Mouse (Mus musculus): ENCODE results near the gene Usp15.
"Not testable (repeated sequence)": the region's sequence is repeated elsewhere in the genome, so short reads cannot be mapped to it uniquely, and the experiment has no call there.

Gene Usp15

DNA sequence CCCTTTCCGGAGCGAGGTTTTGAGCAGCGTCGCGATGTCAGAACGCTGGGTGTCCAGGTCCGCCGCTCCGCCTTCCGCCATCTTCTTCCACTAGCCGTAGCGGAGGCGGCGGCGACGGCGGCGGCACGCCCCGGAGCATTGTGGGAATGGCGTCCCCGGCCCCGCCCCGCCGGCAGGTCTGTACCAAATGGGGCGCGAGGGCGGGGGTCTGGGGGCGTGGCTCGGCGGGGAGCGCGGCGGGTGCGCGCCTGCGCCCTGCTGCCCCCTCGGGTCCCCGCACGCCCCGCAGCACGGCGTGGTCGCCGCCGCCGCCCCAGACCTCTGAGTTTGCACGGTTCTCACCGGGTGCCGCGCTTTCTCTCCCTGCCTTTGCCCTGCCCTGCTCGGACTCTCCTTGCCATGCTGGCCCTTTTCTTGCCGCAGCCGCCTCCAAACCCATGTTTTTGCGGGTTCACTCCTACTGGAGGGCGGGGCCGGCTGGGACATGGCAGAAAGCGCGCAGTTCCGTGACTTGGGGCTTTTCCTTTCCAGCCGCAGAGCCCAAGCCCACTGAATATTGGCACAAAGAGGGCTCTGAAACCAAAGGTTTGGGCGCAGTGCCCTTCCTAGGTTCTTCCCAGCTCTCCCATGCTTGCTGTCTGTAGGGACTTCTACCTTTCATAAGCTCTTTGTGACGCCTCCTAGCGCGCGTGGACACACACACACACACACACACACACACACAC is at the start of gene Usp15:
TSS of gene Usp15 (minus strand) at position 161 of the 725 bp plus-strand sequence.
- in situ Hi-C loops (cut with MboI, MseI) = loop anchor here (10.0 kb wide), 1 partner anchor 392 kb away; no protein-coding TSS in a partner anchor

DNA sequence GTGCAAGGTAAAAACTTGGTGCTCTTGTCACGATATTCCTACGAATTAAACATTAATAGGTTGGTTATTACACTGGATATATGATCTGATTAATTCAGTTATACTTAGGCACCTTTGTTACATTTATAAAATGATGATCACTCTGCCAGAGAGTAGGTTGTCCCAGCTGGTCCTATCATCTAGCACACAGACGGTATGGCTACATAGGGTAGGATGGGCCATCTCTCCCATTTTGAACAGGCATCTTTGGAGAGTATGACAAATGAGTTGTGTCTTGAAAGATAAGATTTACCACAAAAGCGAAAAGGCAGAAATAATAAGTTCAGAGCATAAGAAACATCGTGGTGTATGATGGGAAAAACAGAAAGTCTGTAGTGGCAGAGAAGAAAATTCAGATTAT is 32.6 kb upstream of the Usp15 start:
- in situ Hi-C loops (cut with MboI, MseI) = no loop called here

DNA sequence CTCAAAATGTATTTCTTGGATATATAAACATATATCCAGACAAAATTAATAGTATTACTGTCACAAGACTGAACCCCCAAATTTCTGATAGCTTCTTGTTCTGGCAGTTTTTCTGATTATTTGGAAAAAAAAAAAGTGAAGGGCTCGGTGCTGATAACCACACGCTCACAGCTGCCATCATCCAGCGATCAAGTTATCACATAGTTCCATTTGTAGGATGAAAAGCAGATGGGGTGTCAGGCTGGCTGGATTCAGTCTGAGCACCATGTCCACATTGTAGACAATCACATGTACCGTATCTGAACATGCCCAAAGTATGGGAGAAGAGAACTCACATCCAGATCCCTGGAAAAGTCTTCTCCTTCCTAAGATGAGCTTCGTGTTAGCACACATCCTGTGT is 26.0 kb upstream of the Usp15 start:
- in situ Hi-C loops (cut with MboI, MseI) = no loop called here

DNA sequence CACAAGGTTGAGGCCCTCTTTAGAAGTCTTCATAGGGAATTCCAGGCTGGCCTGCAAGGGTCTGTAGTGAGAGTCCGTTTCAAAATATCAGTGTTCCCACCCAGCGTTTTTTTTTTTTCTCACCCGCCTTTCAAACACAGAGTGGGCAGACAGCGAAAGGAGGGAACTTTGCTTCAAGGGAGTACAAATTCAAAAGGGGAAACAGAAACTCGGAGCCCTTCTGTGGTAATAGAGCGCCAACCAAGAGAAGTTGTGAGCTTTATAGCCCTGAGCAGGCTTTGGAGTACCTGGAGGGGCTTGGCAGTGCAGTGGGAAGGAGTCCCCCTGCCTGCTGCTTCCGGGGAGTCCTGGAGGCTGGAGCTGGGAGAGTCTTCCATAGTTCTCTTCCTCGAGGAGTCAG is 12.7 kb upstream of the Usp15 start:
- in situ Hi-C loops (cut with MboI, MseI) = no loop called here

DNA sequence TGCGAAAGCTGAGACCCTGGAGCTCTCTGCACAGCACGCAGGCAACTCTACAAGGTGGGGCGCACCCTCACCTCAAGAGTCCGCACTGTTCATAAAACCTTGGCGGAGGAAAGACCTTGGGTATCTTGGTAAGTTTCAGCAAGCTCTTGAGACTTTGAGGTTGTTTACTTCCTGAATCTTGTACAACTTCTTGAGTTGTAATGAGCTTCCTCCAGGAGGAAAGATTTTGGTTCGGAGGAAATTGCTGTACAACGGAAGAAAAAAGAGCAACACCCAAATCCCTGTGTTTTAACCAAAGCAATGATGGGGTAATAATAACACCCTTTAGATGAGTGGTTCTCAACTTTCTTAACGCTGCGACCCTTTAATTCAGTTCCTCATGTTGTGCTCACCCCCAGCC is 11.5 kb upstream of the Usp15 start:
- in situ Hi-C loops (cut with MboI, MseI) = no loop called here

DNA sequence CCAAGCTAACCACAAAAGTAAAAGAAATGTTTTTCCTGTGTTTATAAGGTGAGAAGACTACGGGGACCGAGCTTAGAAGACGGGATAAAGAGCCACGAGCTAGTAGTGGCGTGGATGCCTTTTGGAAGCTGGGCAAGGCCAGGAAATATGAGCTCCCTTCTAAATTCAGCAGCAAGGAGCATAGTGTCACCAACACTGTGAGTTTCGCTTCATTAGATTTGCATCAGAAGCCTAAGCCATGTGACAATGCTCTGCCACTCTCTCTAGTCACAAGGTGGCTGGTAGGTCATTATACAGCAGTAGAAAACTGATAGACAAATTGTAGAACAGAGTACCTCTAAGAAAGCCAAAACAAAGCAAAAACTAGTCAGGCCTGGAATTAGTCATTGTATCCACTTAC is 9.3 kb upstream of the Usp15 start:
- in situ Hi-C loops (cut with MboI, MseI) = no loop called here

DNA sequence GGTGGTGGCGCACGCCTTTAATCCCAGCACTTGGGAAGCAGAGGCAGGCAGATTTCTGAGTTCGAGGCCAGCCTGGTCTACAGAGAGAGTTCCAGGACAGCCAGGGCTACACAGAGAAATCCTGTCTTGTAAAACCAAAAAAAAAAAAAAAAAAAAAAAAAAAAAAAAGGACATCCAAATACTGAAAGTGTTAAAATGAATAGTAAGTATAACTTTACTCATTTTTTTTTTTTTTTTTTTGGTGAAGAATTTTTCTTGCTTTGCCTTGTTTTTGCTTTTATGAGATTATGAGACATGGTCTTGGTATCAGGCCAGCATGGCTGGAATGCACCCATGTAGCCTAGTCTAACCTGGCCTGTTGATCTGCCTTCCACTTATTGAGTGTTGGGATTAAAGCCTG is 8.6 kb upstream of the Usp15 start:
- in situ Hi-C loops (cut with MboI, MseI) = not testable (repeated sequence)

DNA sequence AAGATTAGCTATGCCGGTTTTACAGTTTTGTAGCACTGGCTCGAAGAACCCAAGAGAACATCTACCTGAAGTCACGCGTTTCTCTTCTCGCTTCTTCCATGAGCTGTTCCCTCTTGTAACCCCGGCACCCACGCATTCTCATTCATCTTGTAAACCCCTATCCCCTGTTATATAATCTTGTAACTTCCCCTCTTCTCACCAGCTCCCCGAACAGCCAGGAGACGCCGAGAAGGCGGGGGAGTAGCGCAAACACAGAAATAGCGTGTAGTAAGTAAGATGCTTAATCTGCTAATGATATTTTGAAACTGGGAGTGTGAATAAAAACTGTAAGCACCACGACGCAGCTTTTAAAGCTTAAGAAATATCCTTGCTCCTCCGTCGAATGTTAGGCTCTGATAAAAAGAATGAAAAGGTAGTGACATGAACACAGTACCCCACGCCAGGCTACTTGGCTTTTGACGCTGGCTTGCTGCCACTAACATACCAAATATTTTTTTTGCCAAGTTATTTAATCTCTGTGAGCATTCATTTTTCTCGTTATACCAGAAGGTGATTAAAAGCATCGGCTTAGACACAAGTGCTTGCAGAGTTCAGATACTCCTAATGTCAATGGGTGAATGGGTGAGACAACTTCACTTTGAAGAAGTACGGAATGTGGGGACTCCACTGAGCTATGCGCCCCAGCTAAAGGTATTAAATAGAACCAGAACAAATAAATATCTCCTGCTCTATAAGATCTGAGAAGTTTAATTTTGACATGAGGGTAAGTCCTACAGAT is 5.4 kb upstream of the Usp15 start:
- in situ Hi-C loops (cut with MboI, MseI) = no loop called here

DNA sequence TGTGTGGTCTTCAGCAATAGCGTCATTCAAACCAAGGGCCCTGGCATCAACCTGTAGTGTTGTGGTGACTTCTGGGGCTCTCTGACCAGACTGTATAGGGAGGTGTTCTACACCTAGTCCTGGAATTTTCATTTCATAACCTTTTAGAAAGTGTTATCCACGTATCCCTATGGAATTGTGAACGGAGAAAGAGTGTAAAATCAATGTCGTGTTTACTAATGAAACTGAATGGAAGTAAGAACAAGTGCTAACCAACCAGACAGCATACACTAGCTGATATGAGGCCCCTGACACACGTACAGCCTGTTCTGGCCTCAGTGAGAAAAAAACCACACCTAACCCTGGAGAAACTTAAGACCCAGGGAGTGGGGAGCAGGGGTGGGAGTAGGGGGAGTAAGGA is 4.6 kb upstream of the Usp15 start:
- in situ Hi-C loops (cut with MboI, MseI) = no loop called here

DNA sequence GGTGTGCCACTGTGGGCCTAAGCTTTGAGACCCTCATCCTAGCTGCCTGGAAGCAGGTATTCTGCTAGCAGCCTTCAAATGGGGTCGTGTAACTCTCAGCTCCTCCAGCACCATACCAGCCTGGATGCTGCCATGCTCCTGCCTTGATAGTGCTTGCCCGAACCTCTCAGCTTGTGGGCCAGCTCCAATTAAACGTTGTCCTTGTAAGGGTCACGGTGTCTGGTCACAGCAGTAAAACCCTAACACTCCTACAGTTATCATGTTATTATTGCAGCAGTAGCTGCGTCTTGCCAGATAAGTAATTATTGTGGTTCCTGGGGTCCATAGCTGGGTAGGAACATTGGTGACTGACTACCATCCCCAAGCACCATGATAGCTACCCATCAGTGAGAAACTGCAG is 4.2 kb upstream of the Usp15 start:
- in situ Hi-C loops (cut with MboI, MseI) = no loop called here

DNA sequence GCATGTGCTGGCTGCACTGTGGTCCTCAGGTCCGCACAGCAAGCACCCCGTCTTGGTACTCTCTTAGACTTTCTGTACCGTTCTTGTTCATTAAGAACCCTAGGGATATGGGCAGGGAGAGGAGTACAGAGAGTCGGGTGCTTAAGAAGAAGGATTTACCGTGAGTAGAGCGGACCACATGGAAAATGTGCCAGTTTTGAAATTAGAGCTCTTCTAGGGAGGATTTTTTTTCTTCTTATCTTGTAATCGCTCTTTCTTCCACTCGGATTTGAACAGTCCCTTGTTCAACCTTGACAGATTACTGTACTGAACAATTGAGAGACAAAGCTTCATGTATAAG is 3.5 kb upstream of the Usp15 start:
- in situ Hi-C loops (cut with MboI, MseI) = no loop called here

DNA sequence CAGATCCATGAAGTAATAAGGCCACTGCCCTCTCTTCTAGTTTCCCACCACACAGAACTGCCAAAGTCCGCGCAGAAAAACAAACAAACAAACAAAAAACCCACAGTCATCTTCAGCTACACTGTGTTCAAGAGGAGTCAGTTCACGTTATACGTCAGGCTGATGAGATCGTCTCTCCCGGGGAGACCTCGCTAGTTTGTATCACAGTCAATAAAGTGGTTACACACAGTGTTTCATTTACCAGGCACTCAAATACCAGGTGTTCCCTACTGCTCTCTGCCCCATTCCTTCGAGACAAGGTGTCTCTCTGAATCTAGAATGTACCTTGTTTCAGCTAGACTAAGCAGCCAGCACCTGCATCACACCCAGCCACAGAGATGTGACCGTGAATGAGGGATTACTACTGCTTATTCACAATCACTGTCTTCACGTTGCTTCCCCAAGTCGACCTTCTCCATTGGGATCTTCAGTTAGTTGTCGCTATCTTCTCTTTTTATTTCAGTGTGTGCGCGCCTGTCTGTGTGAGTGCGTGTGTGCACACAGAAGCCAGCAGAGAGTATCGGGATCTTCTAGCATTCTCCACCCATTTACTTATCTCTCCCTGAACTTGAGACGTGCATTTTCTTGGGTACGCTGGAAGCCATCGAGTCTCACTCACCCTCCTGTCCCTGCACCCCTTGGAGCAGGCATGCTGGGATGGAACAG is 3.0 kb upstream of the Usp15 start:
- in situ Hi-C loops (cut with MboI, MseI) = loop anchor here (10.0 kb wide), 1 partner anchor 395 kb away; no protein-coding TSS in a partner anchor

DNA sequence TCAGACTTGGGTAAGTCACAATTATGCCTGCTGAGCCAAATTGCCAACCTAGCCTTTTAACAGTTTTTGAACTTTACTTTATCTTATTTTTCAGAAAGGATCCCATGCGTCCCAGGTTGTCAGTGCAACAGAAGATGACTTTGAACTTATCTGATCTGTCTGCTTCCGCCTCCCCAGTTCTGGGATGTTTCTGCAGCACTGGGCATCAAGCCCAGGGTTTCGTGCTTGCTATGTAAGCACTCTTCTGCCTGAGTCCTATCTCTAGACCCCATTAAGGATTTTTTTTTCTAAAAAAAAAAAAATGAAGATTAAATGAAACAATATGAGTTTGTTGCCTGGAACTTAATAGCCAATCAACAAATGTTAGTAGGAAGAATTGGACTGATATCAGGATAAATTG is 2.3 kb upstream of the Usp15 start:
- in situ Hi-C loops (cut with MboI, MseI) = loop anchor here (10.0 kb wide), 1 partner anchor 394 kb away; no protein-coding TSS in a partner anchor

DNA sequence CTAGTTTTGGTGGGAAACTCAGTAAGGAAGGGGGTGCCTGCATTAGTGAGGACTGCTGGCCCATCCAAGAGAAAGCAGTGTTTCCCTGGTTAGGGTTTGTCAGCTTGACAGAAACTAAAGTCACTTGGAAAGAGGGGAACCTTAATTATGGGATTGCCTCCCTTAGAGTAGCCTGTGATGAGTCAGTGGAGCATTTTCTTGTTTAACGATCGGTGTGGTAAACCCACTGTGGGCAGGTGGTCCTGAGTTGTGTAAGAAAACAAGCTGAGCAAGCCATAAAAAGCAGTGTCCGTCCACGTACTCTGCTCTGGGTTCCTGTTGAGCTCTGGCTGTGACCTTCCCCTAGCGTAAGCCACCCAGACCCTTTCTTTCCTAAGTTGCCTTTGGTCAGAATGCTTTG is 1.4 kb upstream of the Usp15 start:
- in situ Hi-C loops (cut with MboI, MseI) = loop anchor here (10.0 kb wide), 1 partner anchor 393 kb away; no protein-coding TSS in a partner anchor

DNA sequence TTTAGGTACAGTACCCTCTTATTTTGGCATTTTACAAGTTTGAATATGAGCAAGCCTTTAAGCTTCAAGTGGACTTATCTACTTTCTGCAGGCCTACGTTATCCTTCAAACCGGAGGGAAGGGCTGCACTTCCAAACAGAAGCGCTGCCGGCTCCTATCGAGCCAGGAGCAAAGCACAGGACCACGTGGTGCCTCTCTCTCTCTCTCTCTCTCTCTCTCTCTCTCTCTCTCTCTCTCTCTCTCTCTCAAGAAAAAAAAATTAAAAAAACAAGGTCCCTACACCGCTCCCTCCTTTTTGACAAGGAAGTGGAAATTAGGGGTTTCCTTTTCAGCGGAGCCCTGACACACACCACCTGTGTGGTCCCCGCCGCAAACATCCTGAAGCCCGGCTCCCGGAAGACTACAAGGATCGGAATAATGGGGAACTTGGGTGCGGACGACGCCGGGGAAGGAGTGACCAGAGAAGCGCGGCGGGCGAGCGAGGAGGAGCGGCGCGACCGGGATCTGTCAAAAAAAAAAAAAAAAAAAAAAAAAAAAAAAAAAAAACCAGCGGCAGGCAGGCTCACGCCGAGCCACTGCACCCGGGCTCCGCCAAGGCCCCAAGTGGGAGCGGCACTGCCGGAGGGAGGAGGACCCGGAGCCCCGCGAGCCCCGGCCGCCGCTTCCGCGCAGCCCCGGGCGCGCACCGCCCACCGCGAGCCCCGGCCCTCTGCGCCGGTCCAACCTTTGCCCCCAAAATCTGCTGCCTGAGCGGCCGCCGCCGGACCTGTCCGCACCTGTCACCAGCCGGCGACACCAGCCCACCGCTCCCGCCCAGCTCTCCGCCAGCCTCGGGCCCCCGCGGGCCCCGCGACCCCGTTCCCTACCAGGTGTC is 597 bp downstream of the Usp15 start:
- in situ Hi-C loops (cut with MboI, MseI) = loop anchor here (10.0 kb wide), 1 partner anchor 391 kb away; no protein-coding TSS in a partner anchor

DNA sequence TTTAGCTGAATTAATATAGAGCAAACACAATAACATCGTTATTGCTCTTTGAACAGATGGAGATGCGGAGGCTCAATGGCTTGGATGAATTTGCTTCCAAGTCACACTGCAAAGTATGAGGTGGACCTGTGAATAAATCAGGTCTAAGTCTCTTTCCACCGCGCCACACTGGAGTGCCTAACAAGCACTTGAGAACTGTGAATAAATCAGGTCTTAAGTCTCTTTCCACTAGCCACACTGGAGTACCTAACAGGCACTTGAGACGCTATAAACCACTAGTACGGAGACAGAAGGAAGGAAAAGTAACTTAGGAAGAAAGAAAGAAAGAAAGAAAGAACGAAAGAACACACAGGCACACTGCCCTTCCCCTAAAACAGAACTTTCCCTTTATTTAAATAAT is 1.3 kb downstream of the Usp15 start:
- in situ Hi-C loops (cut with MboI, MseI) = loop anchor here (10.0 kb wide), 1 partner anchor 391 kb away; no protein-coding TSS in a partner anchor

DNA sequence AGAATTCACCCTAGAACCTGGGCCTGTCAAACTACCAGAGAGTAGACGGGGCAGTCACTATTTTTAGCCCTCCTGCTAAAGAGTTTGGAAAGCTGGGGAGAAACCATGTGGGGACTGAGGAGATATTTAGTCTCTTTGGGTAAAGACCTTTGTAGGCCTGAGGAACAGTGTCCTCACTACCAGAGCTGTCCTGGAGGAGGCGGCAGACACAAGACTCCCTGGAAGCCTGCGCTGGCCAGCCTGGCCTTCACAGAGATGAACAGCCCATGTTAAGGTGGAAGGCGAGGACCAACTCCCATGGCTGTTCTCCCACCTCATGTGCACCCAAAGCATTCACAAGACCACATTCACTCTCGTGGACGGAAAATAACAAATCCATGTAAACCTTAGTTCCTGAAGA is 5.8 kb downstream of the Usp15 start:
- in situ Hi-C loops (cut with MboI, MseI) = loop anchor here (10.0 kb wide), 1 partner anchor 386 kb away; no protein-coding TSS in a partner anchor

DNA sequence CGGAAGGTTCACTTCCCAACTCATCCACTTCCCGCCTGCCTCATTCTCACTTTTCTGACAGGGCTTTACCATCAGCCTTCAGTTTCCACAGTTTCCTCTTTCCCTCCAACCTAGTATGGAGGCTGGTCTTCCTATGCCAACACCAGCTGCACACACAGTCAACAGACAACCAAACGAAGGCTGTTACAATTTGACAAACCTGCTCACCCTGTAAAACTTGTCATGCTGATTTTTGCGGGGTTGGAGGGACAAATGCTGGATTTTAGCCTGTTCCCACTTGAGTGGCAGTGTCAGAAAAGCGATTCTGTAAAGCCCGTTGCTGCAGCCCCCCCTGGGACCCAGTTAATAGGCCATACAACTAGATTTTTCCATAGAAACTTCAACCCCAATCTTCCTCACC is 9.5 kb downstream of the Usp15 start:
- in situ Hi-C loops (cut with MboI, MseI) = no loop called here

DNA sequence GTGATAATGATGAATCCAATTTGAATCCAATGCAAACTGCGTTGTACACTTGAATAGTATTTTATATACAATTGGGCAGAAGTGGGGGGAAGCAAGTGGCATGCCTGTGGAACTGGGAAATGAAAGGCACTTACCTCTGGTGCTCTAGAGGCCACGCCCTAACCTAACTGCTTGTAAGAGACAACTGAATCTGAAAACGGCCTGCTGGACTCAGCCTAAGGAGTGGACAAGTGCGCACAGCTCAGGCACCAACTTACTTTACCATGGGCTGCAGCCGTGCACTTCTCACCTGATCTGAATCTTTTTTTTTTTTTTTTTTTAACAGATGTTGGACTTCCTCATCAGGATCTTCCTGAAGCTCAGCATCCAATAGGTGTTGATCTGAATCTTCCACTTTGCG is 10.9 kb downstream of the Usp15 start:
- in situ Hi-C loops (cut with MboI, MseI) = no loop called here

DNA sequence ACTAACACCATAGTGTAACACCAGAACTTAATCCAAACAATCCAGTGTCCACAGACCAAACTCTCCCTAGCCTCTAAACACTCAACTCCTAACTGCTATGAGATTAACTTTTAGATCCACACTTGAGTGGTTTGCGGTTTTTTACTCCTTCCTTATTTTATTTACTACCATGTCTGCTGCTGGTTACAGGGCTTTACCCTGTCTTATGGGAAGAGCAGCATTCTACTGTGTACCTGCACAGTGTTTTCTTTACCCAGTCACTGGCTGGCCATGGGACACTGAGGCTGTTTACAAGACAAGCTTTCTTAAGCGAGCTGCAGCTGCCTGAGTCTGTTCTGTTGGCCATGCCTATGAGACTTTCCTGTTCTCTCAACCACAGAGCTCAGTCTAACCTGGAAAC is 13.1 kb downstream of the Usp15 start:
- in situ Hi-C loops (cut with MboI, MseI) = no loop called here

DNA sequence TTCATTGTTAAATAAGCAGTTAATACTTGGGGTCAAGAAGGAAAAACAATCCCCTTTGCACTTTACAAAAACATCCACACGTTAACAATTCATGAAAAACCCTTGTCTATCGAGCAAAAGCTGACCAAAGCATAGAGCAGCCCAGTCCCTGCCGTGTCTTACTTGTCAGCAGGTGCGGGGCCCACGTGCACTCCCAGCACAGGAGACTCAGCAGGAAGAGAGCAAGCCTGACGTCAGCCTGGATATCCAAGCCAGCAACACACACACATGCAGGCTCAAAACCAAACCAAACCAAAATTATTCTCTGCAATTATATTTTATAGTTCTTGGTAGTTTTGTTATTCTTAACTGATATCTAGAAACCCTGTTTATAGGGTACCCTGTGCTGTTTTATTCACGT is 13.6 kb downstream of the Usp15 start:
- in situ Hi-C loops (cut with MboI, MseI) = no loop called here

Data from T-helper 2 cell (primary cell).